Mouse (Mus musculus): ENCODE data around the gene Rbl1.

The Rbl1 gene

DNA sequence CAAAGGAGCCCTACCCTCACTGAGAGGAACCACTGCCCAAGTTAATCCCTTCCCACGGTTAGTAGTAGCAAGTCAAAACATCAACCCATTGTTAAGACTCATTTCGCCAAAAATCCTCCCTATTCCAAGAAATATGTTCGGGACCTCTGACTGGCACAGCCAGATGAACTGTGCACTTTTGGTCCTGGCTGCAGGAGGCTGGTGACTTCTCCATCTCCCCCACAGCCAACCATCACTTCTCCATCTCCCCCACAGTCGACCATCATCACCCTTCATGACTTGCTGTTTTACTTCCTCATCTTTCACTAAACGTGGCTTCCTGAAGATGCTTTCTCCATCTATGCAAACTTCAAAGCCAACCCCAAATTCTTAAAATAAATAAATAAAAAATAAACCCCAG lies 65.5 kb downstream of the Rbl1 start:
- no peak for TF ChIP-seq GATA4 (IDR thresholded peaks at IDR 0.05; ENCODE audit: insufficient replicate concordance, low read length)

DNA sequence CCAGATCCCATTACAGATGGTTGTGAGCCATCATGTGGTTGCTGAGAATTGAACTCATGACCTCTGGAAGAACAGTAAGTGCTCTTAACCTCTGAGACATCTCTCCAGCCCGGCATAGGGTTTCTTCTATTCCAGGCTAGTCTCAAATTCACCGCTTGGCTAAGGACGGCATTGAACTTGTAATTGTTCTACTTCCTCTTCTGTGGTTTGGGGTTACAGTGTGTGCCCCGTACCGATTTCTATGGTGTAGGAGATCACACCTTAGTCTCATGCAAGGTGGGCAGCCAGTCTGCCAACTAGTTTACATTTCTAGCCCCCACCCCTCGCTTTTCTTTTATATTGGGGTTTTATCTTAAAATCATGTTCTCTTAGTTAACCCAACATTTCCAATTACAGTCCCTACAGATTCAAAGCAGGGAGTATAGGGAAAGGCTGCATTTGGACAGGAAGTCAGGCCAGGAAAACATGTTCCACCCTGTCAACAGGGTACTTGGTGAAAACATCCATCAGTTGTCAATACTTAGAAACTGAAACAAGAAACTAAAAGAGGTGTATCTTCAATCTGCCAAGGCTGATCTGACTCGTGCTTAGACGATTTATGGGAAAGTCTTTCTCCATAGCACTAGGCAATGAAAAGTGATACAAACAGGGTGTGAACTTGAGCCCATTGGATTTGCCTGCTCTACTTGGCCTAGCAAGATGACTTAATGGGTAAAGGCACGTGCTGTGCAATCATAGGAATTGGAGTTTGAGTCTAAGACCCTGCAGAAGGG lies 66.2 kb downstream of the Rbl1 start:
- TF ChIP-seq GATA4 (IDR thresholded peaks at IDR 0.05; ENCODE audit: insufficient replicate concordance, low read length) = no peak

DNA sequence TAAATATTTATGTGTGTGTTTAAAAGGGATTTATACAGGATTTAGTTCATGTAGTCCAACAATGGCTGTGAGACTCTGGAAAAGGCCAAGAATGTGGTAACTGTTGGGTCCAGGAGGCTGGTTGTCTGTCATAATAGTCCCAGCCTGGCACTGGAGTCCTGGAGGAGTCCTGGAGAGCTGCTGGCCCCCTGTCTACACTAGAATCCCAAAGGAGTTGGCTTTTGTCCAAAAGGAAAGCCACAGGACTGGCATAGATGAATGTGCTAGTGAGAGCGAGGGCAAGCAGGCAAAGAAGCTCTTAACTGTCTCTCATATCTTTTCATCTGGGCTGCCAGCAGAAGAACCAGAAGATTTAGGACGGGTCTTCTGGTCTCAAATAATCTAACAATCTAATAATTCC lies 67.7 kb downstream of the Rbl1 start:
- TF ChIP-seq GATA4 (IDR thresholded peaks at IDR 0.05; ENCODE audit: insufficient replicate concordance, low read length) = no peak

DNA sequence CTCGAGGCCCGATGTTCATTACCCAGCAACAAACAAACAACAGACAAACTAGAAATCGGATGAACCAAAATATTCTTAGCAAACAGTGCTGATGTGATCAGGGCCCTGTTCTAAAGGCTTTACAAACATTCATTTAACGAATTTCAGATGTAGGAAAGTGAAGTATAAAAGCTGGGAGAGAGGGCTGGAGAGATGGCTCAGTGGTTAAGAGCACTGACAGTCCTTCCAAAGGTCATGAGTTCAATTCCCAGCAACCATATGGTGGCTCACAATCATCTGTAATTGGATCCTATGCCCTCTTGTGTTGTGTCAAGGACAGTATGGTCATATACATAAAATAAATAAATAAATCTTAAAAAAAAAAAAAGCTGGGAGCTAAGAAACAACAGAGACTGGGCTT lies 68.2 kb downstream of the Rbl1 start:
- TF ChIP-seq GATA4 (IDR thresholded peaks at IDR 0.05; ENCODE audit: insufficient replicate concordance, low read length) = no peak

DNA sequence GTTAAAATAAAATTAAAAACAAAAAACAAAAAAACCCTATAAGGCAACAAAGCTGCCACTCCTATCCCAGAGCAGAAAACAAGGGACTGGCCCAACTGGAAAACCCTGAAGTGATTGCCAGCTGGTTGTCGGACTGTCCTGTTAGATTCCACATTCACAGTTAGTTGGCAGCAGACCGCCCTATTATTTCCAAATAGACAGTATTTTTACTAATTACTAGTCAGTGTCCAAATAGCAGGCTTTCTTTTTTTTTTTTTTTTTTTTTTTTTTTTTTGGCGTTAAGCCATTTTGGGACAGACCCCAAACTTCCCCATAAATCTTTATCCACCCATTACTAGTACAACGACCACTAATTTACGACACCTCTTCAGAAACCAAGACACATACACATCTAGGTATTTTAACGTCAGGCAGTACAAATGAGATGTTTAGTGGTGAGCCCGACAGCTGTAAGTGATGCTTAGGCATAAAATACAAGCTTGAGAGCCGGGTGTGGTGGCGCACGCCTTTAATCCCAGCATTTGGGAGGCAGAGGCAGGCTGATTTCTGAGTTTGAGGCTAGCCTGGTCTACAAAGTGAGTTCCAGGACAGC lies 68.7 kb downstream of the Rbl1 start:
- TF ChIP-seq GATA4 (IDR thresholded peaks at IDR 0.05; ENCODE audit: insufficient replicate concordance, low read length) = no peak

DNA sequence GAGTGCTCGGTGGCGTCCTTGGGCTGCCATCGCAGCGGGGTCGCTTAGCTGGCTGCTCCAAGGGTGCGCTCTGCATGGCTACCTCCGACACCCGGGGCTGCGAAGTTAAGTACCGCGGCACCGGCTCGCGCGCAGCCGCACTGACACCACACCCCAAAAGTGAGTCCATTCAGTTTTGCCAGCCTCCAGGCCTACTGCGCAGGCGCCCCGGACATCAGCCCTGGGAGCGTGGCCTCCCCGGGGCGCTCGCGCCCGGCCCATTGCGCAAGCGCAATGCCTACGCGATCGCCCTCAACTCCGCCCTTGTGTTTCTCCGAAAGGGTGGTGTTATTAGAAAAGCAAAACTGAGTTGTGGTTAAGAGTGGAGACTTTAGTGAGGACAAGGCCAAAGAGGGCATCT lies 69.3 kb downstream of the Rbl1 start, which contains the start of gene Samhd1:
Samhd1 (minus strand) TSS at position 252 of the 400 bp plus-strand sequence.
- no peak for TF ChIP-seq GATA4 (IDR thresholded peaks at IDR 0.05; ENCODE audit: insufficient replicate concordance, low read length)

DNA sequence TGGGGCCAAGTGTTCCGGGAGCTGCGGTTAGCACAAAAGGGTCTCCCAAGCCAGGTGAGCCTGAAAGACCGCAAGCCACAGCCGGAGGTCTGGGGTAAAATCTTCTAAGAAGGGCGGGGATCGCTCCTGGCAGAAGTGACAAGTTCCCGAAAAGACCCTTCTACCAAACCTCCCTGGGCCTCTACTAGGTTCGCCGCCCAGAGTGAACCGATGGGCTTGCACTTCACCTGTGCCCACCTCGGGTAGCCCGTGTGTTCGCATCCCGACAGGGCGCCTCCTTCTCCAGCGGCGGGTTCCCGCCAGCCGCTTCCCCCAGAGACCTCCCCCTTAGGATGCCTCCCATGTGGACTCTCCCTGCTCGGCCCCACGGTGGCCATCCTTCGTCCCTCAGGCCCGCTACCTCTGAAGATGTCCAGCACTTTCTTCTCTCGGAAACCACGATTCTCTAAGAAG lies 69.8 kb downstream of the Rbl1 start:
- no peak for TF ChIP-seq GATA4 (IDR thresholded peaks at IDR 0.05; ENCODE audit: insufficient replicate concordance, low read length)

DNA sequence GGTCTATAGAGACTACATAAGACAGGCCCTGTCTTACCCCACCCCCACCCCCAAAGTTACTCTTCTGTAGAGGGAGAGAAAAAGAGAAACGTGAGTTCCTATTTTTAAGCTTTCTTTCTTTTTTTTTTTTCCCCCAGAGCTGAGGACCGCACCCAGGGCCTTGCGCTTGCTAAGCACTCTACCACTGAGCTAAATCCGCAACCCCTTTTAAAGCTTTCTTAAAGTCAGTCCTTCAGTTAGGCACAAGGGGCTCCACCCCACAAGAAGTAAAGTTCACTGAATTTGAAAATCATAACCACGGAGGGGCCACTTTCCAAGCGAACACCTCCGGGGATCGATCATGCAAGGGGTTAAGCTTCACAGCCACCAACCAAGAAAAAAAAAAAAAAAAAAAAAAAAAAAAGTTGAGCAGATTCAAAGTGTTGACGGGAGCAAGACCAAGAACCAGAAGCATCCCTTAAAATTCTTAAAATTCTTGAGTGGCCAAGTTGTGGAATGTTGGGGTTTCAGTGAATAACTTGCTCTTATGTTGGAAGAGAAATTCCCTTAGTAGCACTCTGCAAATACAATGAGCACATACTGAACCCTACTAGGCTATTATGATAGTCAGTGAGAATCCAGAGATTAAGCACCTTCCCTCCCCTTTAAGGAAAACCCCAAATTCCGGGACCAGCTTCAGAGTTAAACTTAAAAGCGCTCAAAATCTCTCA lies 70.4 kb downstream of the Rbl1 start:
- TF ChIP-seq GATA4 (IDR thresholded peaks at IDR 0.05; ENCODE audit: insufficient replicate concordance, low read length) = no peak

DNA sequence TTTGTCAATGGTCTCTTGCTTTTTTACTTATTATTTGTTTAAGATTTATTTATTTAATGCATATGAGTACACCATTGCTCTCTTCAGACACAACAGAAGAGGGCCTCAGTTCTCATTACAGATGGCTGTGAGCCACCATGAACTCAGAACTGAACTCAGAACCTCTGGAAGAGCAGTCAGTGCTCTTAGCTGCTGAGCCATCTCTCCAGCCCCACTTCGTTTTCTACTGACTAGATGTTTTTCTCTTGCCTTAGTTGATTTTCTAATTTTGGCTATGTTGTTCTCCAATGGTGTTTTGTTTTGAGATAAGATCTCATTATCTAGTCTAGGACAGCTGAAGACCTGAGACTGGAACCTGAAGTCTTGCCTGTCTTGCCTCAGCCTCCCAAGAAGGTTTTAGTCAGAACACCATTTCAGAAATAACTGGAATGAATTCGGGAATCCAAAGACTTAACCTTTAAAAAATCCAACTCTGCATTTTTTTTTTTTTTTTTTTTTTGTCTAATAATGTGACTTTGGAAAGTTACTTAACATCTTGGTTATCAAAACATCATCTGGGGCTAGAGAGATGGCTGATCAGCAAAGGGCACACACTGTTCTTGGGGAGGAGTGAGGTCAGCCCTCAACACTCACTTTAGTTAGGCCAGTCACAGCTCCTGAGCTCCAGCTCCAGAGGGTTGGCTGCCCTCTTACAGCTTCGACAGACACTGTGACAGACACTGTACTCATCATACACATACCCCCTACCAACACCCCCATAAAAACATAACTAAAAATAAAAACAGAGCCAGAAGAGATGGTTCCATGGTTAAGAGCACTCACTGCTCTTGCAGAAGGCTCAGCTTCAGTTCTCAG lies 71.4 kb downstream of the Rbl1 start:
- no peak for TF ChIP-seq GATA4 (IDR thresholded peaks at IDR 0.05; ENCODE audit: insufficient replicate concordance, low read length)

DNA sequence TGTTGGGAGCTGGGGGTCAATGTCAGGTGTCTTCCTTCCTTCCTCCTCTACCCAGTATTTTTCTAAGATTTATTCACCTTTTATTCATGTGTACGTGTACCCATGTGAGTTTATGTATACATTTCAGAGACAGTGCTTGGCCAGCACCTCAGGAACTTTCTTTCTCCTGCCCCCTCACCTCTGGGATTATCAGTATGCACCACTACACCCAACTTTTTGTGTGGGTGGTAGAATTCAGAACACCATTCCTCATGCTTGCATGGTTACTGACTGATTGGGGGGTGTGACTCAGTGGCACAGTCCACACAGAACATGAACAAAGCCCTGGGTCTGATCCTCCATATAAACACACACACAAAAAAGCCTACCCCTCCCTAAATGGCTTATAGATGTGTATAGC lies 72.2 kb downstream of the Rbl1 start:
- no peak for TF ChIP-seq GATA4 (IDR thresholded peaks at IDR 0.05; ENCODE audit: insufficient replicate concordance, low read length)

DNA sequence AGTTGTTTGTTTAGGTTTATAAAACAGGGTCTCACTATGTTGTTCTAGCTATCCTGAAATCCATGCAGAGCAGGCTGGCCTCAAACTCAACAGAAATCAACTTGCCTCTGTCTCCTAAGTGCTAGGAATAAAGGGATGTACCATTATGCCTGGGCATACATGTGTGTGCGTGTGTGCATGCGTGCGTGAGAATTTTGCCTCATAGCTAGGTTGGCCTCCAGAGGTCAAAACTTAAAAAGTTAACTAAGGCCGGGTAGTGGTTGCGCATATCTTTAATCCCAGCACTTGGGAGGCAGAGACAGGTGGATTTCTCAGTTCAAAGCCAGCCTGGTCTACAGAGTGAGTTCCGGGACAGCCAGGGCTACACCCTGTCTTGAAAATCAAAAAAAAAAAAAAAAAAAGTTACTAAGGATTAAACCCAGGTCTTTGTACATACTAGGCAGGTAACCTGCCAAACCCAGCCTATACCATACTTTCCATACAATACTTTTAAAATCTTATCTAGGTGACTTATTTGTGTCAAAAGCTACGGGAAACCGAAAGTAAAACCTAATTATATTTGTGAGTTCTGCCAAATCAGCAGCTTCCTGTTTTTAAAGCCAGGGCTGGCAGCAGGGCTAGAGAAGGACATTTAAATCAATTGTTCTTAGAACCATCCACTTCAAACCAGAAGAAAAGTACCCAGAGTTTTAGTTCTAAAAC lies 73.4 kb downstream of the Rbl1 start:
- peak; percentile 24; the same call in 1 of the 2 replicates for TF ChIP-seq GATA4 (IDR thresholded peaks at IDR 0.05; ENCODE audit: insufficient replicate concordance, low read length)

DNA sequence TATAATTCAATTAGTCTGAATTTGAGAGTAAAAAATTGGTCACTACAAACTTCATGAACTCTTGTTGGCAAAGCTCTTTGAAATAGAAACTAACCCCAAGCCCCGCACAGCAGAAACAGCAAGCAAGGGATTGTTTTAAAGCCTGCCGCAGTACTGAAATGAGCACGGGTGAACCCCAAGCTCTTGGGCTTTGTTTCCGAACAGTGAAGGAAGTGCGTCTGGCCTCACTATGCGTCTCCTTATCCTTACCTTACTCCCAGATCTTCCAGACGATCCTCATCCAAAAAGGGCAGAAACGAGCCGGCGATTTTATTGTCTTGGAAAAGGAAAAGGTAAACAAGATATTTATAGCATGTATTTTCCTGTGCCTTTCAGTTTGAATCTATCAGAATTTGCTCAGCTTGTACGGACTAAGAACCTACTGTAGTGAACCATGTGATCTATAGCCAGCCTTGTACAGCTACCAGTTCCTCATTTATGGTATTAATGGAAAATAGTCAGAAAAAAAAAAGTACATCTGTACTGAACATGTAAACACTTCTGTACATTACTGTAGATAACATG lies 74.7 kb downstream of the Rbl1 start:
- no peak for TF ChIP-seq GATA4 (IDR thresholded peaks at IDR 0.05; ENCODE audit: insufficient replicate concordance, low read length)

DNA sequence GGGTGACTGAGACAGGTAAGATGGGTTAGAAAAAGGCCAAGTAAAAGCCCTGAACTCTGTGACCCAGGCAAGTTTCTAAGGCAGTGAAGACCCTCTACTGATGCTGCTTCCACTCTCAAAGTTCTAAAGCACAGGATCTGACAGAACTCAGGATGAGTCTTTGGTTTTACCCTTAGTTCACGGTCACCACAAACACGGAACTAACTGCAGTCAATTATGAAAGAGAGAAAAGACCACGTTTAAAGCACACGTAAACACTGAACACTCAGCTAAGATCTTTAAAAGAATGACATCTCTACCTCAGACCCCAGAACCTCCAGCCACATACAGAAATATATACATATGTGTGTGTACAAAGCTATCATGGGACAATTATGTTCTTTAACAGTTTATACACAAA lies 75.2 kb downstream of the Rbl1 start:
- no peak for TF ChIP-seq GATA4 (IDR thresholded peaks at IDR 0.05; ENCODE audit: insufficient replicate concordance, low read length)

DNA sequence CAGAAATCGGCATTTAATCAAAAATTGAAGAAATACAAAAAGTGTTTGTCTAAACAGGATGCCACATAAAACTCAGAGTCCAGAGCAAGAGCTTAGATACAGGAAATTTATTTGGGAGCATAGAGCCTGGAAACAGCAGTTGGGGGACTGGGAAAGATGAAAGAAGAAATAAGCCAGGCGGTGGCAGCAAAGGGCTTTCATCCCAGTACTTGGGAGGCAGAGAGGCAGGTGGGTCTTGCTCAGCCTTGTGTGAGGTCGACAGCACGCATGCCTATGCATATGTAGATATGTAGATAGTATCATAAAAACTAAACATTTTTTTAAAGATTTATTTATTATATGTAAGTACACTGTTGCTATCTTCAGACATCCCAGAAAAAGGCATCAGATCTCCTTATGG lies 76.3 kb downstream of the Rbl1 start:
- TF ChIP-seq GATA4 (IDR thresholded peaks at IDR 0.05; ENCODE audit: insufficient replicate concordance, low read length) = no peak

Measured in liver, adult (tissue).